Mouse (Mus musculus): Measurements from ENCODE around the gene Zfp790. TPM values are rescaled to one million over a fixed set of nuclear protein-coding genes. Genes with fewer than 3 reads are reported as not detected.

The Zfp790 gene
- 0.42 and 0.77 TPM in 2 replicates for total RNA-seq (2015; ENCODE audit: low replicate concordance)
- total RNA-seq (2017; ENCODE audit: low replicate concordance): 2.6 and 4.5 TPM in 2 replicates

DNA sequence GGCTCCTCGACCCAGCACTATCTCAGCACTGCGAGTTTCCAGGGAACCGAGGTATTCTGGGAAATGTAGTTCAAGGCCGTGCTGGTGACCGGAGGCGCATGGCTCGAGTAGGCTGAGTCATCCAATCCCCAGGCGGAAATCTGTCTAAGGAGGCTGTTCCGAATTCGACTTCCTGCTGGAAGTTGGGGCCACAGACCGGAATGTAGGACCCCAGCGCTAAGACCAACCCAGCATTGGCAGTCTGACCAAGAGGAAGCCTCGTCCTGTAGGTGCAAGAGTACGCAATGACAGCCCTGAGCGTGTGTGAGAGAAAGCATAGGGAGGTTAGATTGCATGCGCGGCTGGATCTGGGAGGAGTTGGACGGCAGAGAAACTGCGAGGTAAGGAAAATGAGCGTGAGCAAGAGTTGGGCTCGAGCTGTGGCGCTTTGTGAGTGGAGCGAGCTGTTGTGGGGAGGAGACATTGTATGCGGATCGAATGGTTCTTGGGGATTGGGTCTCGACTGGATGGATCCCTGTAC is at the start of gene Zfp790:
Gene Zfp790, plus strand, starts transcription at position 205 of the 520 bp plus-strand sequence.
- peak; percentile 99 for ATAC-seq (replicated peaks; ENCODE audit: low FRiP score, poor library complexity, severe bottlenecking)

GRCm38 (mm10) chr7:29767058-29767686 is 48.7 kb upstream of the Zfp790 start:
- peak; percentile 75 for ATAC-seq (replicated peaks; ENCODE audit: low FRiP score, poor library complexity, severe bottlenecking)

GRCm38 (mm10) chr7:29768090-29768900 is 47.6 kb upstream of the Zfp790 start, which contains the start of gene Zfp84:
TSS of gene Zfp84 (plus strand) at chr7:29768552.
- ATAC-seq (replicated peaks; ENCODE audit: low FRiP score, poor library complexity, severe bottlenecking): peak; percentile 98

- no peak for ATAC-seq (replicated peaks; ENCODE audit: low FRiP score, poor library complexity, severe bottlenecking)
Observed at GRCm38 (mm10) chr7:29768980-29769379, 46.9 kb upstream of the Zfp790 start.

DNA sequence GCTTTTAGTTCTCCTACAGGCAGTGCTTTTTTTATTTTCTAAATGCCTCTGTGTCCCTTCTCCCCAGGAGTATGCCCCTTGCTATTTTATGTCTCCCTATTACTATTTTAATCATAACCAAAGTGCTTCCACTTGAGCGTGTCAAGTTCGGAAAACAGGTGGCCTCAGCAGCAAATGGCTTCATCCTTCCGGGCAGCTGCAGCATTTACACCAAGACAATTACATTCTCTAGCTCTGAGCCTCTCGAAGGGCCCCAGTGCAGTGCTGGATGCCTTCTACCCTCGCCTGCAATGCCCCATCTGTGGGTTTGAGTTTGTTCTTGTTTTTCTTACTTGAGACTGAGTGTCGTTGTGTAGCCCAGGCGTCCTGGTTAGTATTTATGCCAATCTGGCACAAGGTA is 42.4 kb upstream of the Zfp790 start:
- no peak for ATAC-seq (replicated peaks; ENCODE audit: low FRiP score, poor library complexity, severe bottlenecking)

- ATAC-seq (replicated peaks; ENCODE audit: low FRiP score, poor library complexity, severe bottlenecking): no peak
Observed at GRCm38 (mm10) chr7:29774371-29774770, 41.5 kb upstream of the Zfp790 start.

DNA sequence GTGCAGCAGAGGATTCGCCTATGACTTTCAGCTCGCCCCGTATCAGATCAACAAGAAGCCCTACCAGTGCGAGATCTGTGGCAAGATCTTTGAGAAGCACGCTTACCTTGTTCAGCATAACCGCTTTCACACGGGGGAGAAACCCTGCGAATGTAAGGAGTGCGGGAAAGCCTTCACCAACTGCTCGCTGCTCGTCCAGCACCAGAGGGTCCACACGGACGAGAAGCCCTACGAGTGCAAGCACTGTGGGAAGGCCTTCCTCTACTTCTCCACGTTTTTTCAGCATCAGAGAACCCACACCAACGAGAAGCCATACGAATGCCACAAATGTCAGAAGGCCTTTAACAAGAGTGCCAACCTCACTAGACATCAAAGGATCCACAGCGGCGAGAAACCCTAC is 39.3 kb upstream of the Zfp790 start:
- no peak for ATAC-seq (replicated peaks; ENCODE audit: low FRiP score, poor library complexity, severe bottlenecking)

- no peak for ATAC-seq (replicated peaks; ENCODE audit: low FRiP score, poor library complexity, severe bottlenecking)
Observed at GRCm38 (mm10) chr7:29777372-29777771, 38.5 kb upstream of the Zfp790 start.

GRCm38 (mm10) chr7:29783871-29784551 is 31.9 kb upstream of the Zfp790 start, which contains the start of gene Zfp30:
TSS of gene Zfp30 (plus strand) at chr7:29783998.
- no peak for ATAC-seq (replicated peaks; ENCODE audit: low FRiP score, poor library complexity, severe bottlenecking)

- no peak for ATAC-seq (replicated peaks; ENCODE audit: low FRiP score, poor library complexity, severe bottlenecking)
Observed at GRCm38 (mm10) chr7:29785023-29785422, 30.9 kb upstream of the Zfp790 start.

DNA sequence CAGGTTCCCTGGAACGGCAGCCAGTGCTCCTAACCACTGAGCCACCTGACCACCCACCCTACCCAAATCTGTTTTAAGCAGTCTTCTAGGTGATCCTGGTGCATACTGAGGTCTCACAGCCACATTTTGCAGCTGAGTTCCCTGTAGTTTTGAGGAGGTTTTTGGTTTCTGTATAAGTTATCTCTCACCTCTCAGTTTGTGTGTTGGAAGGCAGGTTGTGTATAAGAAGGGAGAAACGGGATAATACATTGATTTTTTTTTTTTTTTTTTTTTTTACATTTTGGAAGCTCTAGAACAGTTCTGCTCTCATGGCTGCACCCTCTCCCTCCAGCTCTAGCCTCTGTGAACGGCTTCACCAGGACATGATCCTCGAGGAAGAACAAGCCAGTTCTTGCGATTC is 30.0 kb upstream of the Zfp790 start:
- ATAC-seq (replicated peaks; ENCODE audit: low FRiP score, poor library complexity, severe bottlenecking): no peak

DNA sequence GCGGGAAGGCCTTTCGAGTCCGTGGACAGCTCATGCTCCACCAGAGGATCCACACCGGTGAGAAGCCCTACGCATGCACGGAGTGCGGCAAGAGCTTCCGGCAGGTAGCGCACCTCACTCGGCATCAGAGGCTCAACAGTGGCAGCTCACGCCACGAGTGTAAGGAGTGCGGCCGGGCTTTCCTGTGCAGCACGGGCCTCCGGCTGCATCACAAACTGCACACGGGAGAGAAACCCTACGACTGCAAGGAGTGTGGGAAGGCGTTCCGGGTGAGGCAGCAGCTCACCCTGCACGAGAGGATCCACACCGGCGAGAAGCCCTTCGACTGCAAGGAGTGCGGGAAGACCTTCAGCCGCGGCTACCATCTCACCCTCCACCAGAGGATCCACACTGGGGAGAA is 23.0 kb upstream of the Zfp790 start:
- no peak for ATAC-seq (replicated peaks; ENCODE audit: low FRiP score, poor library complexity, severe bottlenecking)

- ATAC-seq (replicated peaks; ENCODE audit: low FRiP score, poor library complexity, severe bottlenecking): no peak
Observed at GRCm38 (mm10) chr7:29807046-29807445, 8.9 kb upstream of the Zfp790 start.

- no peak for ATAC-seq (replicated peaks; ENCODE audit: low FRiP score, poor library complexity, severe bottlenecking)
Observed at GRCm38 (mm10) chr7:29812244-29812643, 3.7 kb upstream of the Zfp790 start.

- ATAC-seq (replicated peaks; ENCODE audit: low FRiP score, poor library complexity, severe bottlenecking): no peak
Observed at GRCm38 (mm10) chr7:29814381-29814780, 1.5 kb upstream of the Zfp790 start.

DNA sequence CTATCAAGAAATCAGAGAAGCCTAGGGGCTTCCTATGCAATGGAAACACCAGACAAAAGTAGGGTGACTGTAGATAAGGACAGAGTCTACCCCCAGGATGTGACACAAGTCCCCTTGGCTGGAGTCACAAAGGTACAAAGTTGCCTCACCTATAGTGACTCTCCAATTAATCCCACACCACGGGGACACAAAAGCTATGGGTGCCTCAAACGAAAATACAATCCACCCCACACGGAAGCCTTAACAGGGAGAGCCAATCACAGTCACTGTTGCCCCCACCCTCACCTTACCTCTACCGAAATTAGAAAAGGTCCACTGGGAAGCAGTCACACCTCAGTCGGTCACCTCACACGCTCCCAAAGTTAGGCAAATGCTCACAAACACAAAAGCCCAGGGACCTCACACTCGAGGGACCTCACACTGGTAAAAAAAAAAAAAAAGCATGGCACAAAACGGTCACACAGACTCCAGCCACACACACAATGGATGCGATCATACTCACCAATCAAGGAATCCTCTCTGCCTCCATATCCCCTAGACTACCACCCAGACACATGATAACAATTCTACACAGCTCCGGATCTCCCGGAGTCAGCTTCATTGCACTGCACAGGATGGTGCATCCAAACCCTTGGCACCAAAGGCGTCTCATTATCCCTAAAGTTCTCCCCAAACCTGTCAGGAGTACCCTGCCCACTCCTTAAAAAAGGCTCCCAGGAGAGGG is 691 bp upstream of the Zfp790 start:
- ATAC-seq (replicated peaks; ENCODE audit: low FRiP score, poor library complexity, severe bottlenecking): peak; percentile 15

GRCm38 (mm10) chr7:29818619-29819254 is 2.8 kb downstream of the Zfp790 start:
- peak; percentile 78 for ATAC-seq (replicated peaks; ENCODE audit: low FRiP score, poor library complexity, severe bottlenecking)

- ATAC-seq (replicated peaks; ENCODE audit: low FRiP score, poor library complexity, severe bottlenecking): no peak
Observed at GRCm38 (mm10) chr7:29828001-29828400, 12.1 kb downstream of the Zfp790 start.

- no peak for ATAC-seq (replicated peaks; ENCODE audit: low FRiP score, poor library complexity, severe bottlenecking)
Observed at GRCm38 (mm10) chr7:29829804-29830203, 13.9 kb downstream of the Zfp790 start.

Data from erythroblast, adult 5-6 weeks (primary cell).